Mouse (Mus musculus) stomach, postnatal 0 days (tissue): ENCODE results near the gene Slc31a1.

ENCODE experiments used
- CTCF ChIP-seq: IDR thresholded peaks from 2 replicates; pipeline ENCODE4 v1.5.1; 2016; ENCODE audit warnings: antibody characterized with exemption, low read depth, mild to moderate bottlenecking, moderate library complexity
- EP300 ChIP-seq: optimal IDR thresholded peaks from 2 replicates; pipeline ENCODE3; 2016; ENCODE audit warnings: antibody characterized with exemption

DNA sequence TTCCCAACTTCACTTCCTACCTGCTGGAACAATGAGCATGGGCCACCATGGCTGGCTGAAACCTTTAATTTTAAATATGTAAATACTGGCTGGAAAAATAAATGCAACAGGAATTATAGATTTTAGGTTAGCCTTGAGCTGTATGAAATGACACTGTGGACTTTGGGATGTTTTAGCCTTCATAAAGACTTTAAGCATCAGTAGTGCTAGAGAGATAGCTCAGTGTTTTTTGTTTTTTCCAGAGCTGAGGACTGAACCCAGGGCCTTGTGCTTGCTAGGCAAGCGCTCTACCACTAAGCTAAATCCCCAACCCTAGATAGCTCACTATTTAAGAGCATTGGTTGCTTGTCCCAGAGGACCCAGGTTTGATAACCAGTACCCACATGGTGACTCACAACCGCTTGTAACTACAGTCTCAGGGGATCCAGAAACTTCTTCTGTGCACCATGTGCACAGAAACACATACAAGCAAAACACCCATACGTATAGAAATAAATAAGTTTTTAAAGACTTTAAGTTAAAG lies 76.8 kb downstream of the Slc31a1 start:
- TF ChIP-seq CTCF, result no peak
- TF ChIP-seq EP300, result no peak
